Mouse (Mus musculus): ENCODE data around the gene Arhgap27. TPM values are rescaled to one million over a fixed set of nuclear protein-coding genes. Genes with fewer than 3 reads are reported as not detected.

Arhgap27 gene
- polyA plus RNA-seq, 1 experiment, result not detected

GRCm38 (mm10) chr11:103288291-103288963 is 75.1 kb downstream of the Arhgap27 start:
- Histone ChIP-seq H3K4me3 (ENCODE audit: insufficient read depth, low read depth, low read length) (no peak overlapping the region), H3K27ac (ENCODE audit: insufficient read depth, low read depth, low read length) (no peak overlapping the region), H3K4me1 (ENCODE audit: control insufficient read depth, insufficient read depth, low read length) (peaks cover 6% of the 10 kb centered on the region)
- WGBS, result 65% methylated on average over 16 of the region's 16 CpGs
- no peak for TF ChIP-seq CTCF (IDR thresholded peaks at IDR 0.05; ENCODE audit: insufficient read depth, low read depth, low read length)
- no peak for TF ChIP-seq POLR2A (IDR thresholded peaks at IDR 0.05; ENCODE audit: insufficient read depth, low read depth, low read length)

- no peak overlapping the region for H3K27ac ChIP-seq (ENCODE audit: insufficient read depth, low read depth, low read length)
- TF ChIP-seq POLR2A (IDR thresholded peaks at IDR 0.05; ENCODE audit: insufficient read depth, low read depth, low read length), result no peak
- no peak for TF ChIP-seq CTCF (IDR thresholded peaks at IDR 0.05; ENCODE audit: insufficient read depth, low read depth, low read length)
- 97% methylated on average over 5 of the region's 5 CpGs for WGBS
- no peak overlapping the region for H3K4me3 ChIP-seq (ENCODE audit: insufficient read depth, low read depth, low read length)
- H3K4me1 ChIP-seq (ENCODE audit: control insufficient read depth, insufficient read depth, low read length), result peaks cover 4% of the 10 kb centered on the region; the same call in 1 of the 2 replicates
Observed at GRCm38 (mm10) chr11:103286910-103287309, 76.6 kb downstream of the Arhgap27 start.

GRCm38 (mm10) chr11:103285951-103286350 is 77.5 kb downstream of the Arhgap27 start:
- H3K4me3 ChIP-seq (ENCODE audit: insufficient read depth, low read depth, low read length), result no peak overlapping the region
- H3K4me1 ChIP-seq (ENCODE audit: control insufficient read depth, insufficient read depth, low read length), result peaks cover 4% of the 10 kb centered on the region; the same call in 1 of the 2 replicates
- TF ChIP-seq POLR2A (IDR thresholded peaks at IDR 0.05; ENCODE audit: insufficient read depth, low read depth, low read length), result no peak
- TF ChIP-seq CTCF (IDR thresholded peaks at IDR 0.05; ENCODE audit: insufficient read depth, low read depth, low read length), result no peak
- WGBS, result 61% methylated on average over 6 of the region's 6 CpGs
- H3K27ac ChIP-seq (ENCODE audit: insufficient read depth, low read depth, low read length), result no peak overlapping the region

- TF ChIP-seq POLR2A (IDR thresholded peaks at IDR 0.05; ENCODE audit: insufficient read depth, low read depth, low read length) (no peak), CTCF (IDR thresholded peaks at IDR 0.05; ENCODE audit: insufficient read depth, low read depth, low read length) (no peak)
- no peak overlapping the region for H3K27ac ChIP-seq (ENCODE audit: insufficient read depth, low read depth, low read length)
- H3K4me3 ChIP-seq (ENCODE audit: insufficient read depth, low read depth, low read length), result no peak overlapping the region
- H3K4me1 ChIP-seq (ENCODE audit: control insufficient read depth, insufficient read depth, low read length), result peaks cover 4% of the 10 kb centered on the region; the same call in 1 of the 2 replicates
- WGBS, result 90% methylated on average over 10 of the region's 10 CpGs
Observed at GRCm38 (mm10) chr11:103285276-103285675, 78.2 kb downstream of the Arhgap27 start.

GRCm38 (mm10) chr11:103281784-103282183 is 81.7 kb downstream of the Arhgap27 start:
- H3K4me1 ChIP-seq (ENCODE audit: control insufficient read depth, insufficient read depth, low read length), result peaks cover 4% of the 10 kb centered on the region; the same call in 1 of the 2 replicates
- H3K4me3 ChIP-seq (ENCODE audit: insufficient read depth, low read depth, low read length), result no peak overlapping the region
- H3K27ac ChIP-seq (ENCODE audit: insufficient read depth, low read depth, low read length), result no peak overlapping the region
- 76% methylated on average over 7 of the region's 7 CpGs for whole genome bisulfite sequencing
- no peak for TF ChIP-seq POLR2A (IDR thresholded peaks at IDR 0.05; ENCODE audit: insufficient read depth, low read depth, low read length)
- TF ChIP-seq CTCF (IDR thresholded peaks at IDR 0.05; ENCODE audit: insufficient read depth, low read depth, low read length), result no peak

Other genes starting within 250 kb of the Arhgap27 start
- gene Hexim1, start 247.5 kb downstream of the Arhgap27 start, polyA plus RNA-seq (2012; ENCODE audit: insufficient read depth, insufficient read length, low replicate concordance, missing spikeins), result not detected in 2 replicates
- gene Hexim2, start 231.3 kb downstream of the Arhgap27 start, polyA plus RNA-seq (2012; ENCODE audit: insufficient read depth, insufficient read length, low replicate concordance, missing spikeins), result not detected in 2 replicates
- gene Fmnl1, start 192.6 kb downstream of the Arhgap27 start, polyA plus RNA-seq (2012; ENCODE audit: insufficient read depth, insufficient read length, low replicate concordance, missing spikeins), result 142 TPM in 1 of 2 replicates, not detected in the other
- gene 1700023F06Rik, start 155.1 kb downstream of the Arhgap27 start, polyA plus RNA-seq (2012; ENCODE audit: insufficient read depth, insufficient read length, low replicate concordance, missing spikeins), result not detected in 2 replicates
- gene Spata32, start 145.3 kb downstream of the Arhgap27 start, polyA plus RNA-seq (2012; ENCODE audit: insufficient read depth, insufficient read length, low replicate concordance, missing spikeins), result not detected in 2 replicates
- gene Map3k14, start 96.2 kb downstream of the Arhgap27 start, polyA plus RNA-seq (2012; ENCODE audit: insufficient read depth, insufficient read length, low replicate concordance, missing spikeins), result not detected in 2 replicates
- gene Plekhm1, start 49.0 kb upstream of the Arhgap27 start, polyA plus RNA-seq (2012; ENCODE audit: insufficient read depth, insufficient read length, low replicate concordance, missing spikeins), result not detected in 2 replicates
- gene Lrrc37a, start 140.9 kb upstream of the Arhgap27 start, polyA plus RNA-seq (2012; ENCODE audit: insufficient read depth, insufficient read length, low replicate concordance, missing spikeins), result not detected in 2 replicates